Mouse (Mus musculus): Measurements from ENCODE around the gene Gm9736.
"Not testable (repeated sequence)": the region's sequence is repeated elsewhere in the genome, so short reads cannot be mapped to it uniquely, and the experiment has no call there.

Gm9736 gene

DNA sequence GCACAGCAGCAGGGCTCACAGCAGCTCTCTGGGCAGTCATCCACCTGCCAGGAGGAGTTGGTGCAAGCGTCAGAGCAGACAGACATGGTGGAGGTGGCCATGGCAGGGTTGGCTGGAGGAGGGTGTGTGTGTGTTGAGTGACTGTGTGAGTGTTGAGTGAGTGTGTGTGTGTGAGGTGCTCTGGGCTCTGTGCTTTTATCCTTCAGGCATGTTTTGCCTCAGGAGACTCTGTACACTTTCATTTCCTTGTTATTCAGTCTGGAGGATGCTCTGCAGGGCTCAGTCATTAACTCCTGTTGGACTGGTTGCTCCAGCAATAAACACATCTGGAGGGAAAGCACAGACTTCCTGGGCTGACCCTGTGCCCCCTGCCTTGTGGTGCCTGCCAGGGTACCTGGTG is at the start of gene Gm9736:
Gm9736 (minus strand) TSS at position 101 of the 400 bp plus-strand sequence.
- not testable (repeated sequence) for DNase-seq (ENCODE audit: low read depth, low spot score)

DNA sequence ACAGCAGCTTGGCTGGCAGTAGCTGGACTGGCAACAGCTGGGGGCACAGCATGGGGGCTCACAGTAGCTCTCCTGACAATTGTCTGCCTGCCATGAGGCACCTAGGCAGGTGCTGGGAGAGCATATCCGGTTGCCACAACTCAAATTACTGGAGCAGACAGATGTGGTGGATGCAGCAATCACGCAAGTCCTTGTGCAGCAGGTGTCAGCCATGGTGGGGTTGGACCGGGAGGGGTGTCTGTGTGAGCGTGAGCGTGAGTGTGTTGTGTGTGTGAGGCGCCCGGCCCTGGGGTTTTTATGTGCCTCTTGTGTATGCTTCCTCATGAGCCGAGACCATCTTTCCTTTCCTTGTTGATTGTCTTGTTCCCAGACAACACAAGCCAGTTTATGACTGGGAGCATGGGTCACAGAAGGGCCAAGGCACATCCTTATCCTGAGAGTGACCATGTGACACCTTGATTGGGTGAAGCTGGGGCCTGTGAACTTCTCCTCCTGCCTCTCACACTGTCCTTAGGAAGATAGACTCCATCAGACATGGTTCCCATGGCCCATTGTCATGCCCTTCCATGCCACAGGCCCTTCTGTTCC is 47.9 kb upstream of the Gm9736 start, which contains the start of gene Gm19668:
Gm19668 (minus strand) TSS at position 213 of the 588 bp plus-strand sequence.
- DNase-seq (ENCODE audit: low read depth, low spot score) = no peak

DNA sequence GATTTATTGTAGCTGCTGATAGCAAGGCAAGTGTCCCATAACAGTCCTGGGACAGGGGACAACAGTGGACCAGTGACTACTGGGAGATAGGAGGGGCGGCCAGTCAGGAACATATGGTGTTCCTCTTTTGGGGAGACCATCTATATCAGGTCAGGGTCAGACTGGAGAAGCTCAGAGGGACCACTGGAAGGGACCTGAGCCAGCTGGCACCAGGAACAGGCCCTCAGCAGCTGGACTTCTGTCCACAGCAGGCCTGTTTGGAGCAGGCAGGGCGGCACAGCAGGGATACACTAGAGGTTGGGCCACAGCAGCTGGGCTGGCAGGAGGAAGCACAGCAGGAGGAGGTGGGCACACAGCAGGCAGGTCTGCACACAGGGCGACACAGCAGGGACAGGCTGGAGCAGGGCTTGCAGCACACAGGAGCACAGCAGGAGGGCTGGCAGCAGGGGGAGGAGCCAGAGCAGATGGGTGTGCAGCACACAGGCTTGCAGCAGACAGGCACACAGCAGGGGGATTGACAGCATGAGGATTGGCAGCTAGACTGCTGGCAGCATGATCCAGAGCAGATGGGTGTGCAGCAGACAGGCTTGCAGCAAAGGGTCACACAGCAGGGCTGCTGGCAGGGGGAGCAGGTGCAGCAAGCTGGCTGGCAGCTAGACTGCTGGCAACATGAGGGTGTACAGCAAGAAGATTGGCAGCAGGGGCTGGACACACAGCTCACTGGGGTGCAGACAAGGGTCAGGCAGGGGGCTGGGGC is 47.2 kb upstream of the Gm9736 start:
- not testable (repeated sequence) for DNase-seq (ENCODE audit: low read depth, low spot score)

DNA sequence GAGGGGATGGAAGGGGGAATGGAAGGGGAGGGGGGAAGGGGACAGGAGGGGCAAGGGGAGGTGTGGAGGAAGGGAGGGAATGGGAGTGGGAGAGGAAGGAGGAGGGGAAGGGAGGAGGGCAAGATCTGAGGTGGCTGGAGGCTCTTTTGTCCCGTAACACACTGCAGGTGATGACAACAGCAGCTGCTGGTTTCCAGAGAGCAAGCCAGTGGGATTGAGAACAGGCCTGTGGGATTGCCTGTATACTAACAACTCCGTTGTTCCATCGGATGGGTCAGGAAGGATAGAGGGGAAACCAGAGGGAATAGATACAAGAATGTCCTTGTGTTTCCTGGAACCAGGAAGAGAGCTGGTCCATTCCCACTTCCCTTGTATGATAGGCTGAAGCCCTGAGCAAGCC is 46.5 kb upstream of the Gm9736 start:
- DNase-seq (ENCODE audit: low read depth, low spot score) = no peak

DNA sequence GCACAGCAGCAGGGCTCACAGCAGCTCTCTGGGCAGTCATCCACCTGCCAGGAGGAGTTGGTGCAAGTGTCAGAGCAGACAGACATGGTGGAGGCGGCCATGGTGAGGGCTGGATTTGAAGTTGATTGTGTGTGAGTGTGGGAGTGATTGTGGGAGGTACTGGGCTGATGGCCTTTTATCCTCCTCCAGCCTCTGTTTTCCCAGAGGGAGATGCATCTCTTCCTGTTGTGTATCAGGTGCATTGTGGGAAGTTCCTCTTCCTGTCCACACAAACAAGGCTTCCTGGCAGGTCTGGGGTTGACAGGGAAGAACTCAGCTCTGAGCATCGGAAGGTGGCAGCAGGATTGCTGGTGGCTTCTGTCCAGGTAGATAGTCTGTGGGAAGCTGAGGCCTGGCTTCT is 43.8 kb upstream of the Gm9736 start, which contains the start of gene Gm9639:
Gm9639 (minus strand) TSS at position 101 of the 400 bp plus-strand sequence.
- DNase-seq (ENCODE audit: low read depth, low spot score) = no peak

DNA sequence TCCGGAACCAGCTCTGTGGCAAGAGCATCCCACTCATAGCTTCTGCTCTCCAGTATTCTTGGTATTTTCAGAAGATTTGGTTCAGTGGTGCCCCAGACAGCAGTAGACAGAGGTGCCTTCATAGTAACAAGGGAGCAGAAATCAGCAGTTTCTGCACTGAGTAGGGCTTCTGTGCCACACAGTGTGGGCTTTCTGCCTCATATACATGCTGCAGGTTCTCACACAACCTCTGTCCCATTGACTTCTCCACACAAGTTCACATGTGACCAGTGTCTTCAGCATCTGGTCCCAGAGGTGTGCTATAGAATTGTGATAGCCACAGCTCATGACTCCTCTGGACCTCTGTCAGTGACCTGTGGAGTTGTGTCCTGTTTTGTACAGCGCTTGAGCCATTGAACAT is 37.5 kb upstream of the Gm9736 start:
- DNase-seq (ENCODE audit: low read depth, low spot score) = no peak

DNA sequence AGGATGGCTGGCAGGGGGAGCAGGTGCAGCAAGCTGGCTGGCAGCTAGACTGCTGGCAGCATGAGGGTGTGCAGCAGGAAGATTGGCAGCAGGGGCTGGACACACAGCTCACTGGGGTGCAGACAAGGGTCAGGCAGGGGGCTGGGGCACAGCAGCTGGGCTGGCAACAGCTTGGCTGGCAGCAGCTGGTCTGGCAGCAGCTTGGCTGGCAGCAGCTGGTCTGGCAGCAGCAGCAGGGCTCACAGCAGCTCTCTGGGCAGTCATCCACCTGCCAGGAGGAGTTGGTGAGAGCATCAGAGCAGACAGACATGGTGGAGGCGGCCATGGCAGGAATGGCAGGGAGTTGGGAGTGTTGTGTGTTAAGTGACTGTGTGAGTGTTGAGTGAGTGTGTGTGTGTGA is 36.7 kb upstream of the Gm9736 start, which contains the start of gene Gm7137:
Gm7137 (minus strand) TSS at position 325 of the 400 bp plus-strand sequence.
- DNase-seq (ENCODE audit: low read depth, low spot score) = not testable (repeated sequence)

DNA sequence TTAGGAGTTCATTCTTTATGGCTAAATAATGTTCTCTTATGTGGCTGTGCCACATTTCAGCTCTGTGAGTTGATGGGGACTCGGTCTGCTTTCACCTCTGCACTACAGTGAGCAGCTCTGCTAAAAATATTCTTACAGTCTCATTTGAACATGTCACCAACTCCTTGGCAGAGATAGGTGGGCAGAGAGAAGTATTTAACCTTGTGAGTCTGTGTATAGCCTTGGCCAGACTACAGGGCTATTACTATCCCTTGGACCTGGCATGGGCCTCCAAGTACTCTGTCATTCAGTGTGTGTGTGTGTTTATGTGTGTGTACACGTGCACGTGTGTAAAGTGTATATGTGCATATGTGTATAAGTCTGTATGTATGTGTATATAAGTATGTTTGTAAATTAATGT is 32.2 kb upstream of the Gm9736 start:
- not testable (repeated sequence) for DNase-seq (ENCODE audit: low read depth, low spot score)

DNA sequence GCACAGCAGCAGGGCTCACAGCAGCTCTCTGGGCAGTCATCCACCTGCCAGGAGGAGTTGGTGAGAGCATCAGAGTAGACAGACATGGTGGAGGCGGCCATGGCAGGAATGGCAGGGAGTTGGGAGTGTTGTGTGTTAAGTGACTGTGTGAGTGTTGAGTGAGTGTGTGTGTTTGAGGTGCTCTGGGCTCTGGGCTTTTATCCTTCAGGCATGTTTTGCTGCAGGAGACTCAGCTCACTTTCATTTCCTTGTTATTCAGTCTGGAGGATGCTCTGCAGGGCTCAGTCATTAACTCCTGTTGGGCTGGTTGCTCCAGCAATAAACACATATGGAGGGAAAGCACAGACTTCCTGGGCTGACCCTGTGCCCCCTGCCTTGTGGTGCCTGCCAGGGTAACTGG is 31.3 kb upstream of the Gm9736 start, which contains the start of gene Gm3250:
Gm3250 (minus strand) TSS at position 101 of the 400 bp plus-strand sequence.
- not testable (repeated sequence) for DNase-seq (ENCODE audit: low read depth, low spot score)

DNA sequence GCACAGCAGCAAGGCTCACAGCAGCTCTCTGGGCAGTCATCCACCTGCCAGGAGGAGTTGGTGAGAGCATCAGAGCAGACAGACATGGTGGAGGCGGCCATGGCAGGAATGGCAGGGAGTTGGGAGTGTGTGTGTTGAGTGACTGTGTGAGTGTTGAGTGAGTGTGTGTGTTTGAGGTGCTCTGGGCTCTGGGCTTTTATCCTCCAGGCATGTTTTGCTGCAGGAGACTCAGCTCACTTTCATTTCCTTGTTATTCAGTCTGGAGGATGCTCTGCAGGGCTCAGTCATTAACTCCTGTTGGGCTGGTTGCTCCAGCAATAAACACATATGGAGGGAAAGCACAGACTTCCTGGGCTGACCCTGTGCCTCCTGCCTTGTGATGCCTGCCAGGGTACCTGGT is 25.7 kb upstream of the Gm9736 start, which contains the start of gene Gm7138:
Gm7138 (minus strand) TSS at position 101 of the 400 bp plus-strand sequence.
- DNase-seq (ENCODE audit: low read depth, low spot score) = not testable (repeated sequence)

DNA sequence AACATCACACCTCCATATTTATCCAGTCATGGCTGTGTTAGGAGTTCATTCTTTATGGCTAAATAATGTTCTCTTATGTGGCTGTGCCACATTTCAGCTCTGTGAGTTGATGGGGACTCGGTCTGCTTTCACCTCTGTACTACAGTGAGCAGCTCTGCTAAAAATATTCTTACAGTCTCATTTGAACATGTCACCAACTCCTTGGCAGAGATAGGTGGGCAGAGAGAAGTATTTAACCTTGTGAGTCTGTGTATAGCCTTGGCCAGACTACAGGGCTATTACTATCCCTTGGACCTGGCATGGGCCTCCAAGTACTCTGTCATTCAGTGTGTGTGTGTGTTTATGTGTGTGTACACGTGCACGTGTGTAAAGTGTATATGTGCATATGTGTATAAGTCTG is 21.0 kb upstream of the Gm9736 start:
- DNase-seq (ENCODE audit: low read depth, low spot score) = not testable (repeated sequence)

DNA sequence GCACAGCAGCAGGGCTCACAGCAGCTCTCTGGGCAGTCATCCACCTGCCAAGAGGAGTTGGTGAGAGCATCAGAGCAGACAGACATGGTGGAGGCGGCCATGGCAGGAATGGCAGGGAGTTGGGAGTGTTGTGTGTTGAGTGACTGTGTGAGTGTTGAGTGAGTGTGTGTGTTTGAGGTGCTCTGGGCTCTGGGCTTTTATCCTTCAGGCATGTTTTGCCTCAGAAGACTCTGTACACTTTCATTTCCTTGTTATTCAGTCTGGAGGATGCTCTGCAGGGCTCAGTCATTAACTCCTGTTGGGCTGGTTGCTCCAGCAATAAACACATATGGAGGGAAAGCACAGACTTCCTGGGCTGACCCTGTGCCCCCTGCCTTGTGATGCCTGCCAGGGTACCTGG is 20.1 kb upstream of the Gm9736 start, which contains the start of gene Gm3238:
Gm3238 (minus strand) TSS at position 101 of the 400 bp plus-strand sequence.
- DNase-seq (ENCODE audit: low read depth, low spot score) = not testable (repeated sequence)

DNA sequence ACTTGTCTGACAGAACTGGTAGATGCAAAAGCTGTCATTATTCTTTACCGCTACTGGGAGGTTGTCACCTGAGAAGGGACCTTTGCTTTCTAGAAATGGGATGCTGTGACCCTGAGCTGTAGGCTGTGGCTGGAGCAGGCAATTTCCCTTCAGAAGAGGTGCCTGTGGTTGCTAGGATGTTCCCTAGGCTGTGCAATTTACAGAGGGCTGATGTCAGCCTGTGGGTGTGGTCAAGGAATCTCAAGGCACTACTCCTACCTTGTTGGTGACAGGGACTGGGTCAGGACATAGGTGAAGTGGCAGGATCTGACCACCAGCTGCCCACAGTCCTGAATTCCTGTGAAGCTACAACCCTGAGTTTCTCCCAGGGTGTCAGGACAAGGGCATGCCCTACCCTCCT is 18.6 kb upstream of the Gm9736 start:
- DNase-seq (ENCODE audit: low read depth, low spot score) = no peak

DNA sequence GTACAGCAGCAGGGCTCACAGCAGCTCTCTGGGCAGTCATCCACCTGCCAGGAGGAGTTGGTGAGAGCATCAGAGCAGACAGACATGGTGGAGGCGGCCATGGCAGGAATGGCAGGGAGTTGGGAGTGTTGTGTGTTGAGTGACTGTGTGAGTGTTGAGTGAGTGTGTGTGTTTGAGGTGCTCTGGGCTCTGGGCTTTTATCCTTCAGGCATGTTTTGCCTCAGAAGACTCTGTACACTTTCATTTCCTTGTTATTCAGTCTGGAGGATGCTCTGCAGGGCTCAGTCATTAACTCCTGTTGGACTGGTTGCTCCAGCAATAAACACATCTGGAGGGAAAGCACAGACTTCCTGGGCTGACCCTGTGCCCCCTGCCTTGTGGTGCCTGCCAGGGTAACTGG is 8.4 kb upstream of the Gm9736 start, which contains the start of gene Gm3233:
Gm3233 (minus strand) TSS at position 101 of the 400 bp plus-strand sequence.
- DNase-seq (ENCODE audit: low read depth, low spot score) = not testable (repeated sequence)

DNA sequence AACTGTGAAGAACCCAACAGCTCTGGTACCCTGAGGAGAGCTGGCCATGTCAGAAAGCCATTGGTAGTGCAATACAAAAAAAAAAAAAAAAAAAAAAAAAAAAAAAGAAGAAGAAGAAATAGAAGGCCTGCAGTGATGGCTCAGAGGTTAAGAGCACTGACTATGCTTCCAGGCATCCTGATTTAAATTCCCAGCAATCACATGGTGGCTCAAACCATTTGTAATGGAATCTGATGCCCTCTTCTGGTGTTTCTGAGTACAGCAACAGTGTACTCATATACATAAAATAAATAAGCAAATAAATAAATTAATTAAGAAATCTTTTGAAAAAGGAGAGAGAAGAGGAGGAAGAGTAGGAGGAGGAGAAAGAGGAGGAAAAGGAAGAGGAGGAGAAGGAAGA is 2.3 kb upstream of the Gm9736 start:
- no peak for DNase-seq (ENCODE audit: low read depth, low spot score)

DNA sequence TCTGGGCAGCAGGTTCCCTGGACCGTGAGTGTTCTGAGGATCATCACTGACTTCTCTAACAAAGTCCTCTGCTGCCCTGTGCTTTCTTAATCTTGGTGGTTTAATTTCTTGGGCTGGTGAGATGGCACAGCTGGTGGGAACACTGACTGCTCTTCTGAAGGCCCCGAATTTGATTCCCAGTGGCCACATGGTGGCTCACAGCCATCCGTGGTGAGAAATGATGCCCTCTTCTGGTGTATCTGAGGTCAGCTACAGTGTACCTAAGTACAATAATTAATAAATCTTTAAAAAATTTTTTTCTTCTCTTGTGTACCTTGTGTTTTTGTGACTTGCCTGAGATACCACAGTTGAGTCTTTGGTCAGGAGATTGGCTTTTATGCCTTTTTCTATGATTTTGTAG is 1.2 kb upstream of the Gm9736 start:
- DNase-seq (ENCODE audit: low read depth, low spot score) = not testable (repeated sequence)

DNA sequence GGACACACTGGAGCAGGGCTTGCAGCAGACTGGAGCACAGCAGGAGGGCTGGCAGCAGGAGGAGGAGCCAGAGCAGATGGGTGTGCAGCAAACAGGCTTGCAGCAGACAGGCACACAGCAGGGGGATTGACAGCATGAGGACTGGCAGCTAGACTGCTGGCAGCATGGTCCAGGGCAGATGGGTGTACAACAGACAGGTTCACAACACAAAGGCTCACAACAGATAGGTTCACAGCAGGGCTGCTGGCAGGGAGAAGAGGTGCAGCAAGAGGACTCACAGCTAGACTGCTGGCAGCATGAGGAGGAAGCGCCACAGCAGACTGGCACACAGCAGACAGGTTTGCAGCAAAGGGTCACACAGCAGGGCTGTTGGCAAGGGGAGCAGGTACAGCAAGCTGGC is 468 bp downstream of the Gm9736 start:
- not testable (repeated sequence) for DNase-seq (ENCODE audit: low read depth, low spot score)

DNA sequence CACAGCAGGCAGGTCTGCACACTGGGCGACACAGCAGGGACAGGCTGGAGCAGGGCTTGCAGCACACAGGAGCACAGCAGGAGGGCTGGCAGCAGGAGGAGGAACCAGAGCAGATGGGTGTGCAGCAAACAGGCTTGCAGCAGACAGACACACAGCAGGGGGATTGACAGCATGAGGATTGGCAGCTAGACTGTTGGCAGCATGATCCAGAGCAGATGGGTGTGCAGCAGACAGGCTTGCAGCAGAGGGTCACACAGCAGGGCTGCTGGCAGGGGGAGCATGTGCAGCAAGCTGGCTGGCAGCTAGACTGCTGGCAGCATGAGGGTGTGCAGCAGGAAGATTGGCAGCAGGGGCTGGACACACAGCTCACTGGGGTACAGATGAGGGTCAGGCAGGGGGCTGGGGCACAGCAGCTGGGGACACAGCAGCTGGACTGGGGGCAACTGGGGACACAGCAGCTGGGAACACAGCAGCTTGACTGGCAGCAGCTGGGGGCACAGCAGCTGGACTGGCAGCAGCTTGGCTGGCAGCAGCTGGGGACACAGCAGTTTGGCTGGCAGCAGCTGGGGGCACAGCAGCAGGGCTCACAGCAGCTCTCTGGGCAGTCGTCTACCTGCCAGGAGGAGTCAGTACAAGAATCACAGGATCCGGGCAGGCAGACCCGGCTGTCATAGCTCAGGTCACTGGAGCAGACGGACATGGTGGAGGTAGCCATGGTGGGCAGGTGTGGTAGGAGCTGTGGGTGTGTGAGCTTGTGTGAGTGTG is 9.0 kb downstream of the Gm9736 start, which contains the start of gene Gm18596:
Gm18596 (minus strand) TSS at position 715 of the 765 bp plus-strand sequence.
- DNase-seq (ENCODE audit: low read depth, low spot score) = not testable (repeated sequence)

DNA sequence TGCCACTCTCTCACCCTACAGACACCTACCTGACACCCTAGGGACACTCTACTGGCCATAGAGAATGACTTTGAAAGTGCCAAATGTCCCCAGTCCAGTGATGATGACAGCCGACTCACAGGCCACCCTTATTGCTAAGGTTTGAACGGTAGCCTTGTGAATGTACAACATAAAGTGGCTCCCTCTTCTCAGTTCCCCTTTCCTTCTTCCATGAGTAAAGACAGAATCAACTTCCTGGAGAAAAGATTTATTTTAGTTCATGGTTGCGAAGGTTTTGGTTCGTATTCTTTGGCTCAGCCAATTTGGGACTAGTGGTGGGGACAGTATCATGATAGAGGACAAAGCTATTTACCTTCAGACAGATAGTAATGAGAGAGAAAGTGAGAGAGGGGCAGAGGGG is 12.2 kb downstream of the Gm9736 start:
- no peak for DNase-seq (ENCODE audit: low read depth, low spot score)

DNA sequence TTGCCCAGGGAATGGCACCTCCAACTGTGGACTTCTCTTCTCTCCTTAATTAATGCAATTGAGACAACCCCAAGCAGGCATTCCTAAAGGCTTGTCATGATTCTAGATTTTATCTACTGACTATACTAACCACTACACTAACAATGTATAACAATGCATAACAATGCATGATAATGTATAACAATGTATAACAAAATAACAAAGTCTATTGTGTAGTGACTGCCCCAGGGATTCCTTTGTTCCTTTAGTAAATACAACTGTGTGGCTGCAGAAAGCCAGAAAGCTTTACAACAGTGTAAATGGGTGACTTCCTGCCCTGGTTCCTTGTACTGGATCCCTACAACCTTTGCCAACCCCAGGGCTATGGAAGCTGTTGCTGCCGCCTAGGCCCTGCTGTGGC is 15.2 kb downstream of the Gm9736 start:
- no peak for DNase-seq (ENCODE audit: low read depth, low spot score)

DNA sequence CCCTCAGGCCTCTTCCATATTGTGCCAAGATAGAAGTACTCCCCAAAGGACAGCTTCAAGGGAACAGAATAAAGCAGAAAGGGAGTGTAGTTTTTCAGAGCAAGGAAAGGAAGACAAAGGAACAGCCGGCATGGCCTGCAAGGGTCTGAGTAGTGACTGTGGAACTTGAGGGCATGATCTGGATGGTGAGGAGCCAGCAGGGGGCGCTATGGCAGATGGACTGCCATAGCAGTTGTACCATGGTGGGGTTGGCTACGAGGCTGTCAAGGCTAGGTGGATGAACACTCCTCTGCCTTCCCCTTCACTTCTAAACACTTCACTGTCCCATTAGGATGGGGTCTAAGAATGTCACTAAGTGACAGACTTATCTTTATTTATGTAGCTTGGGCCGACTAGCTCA is 21.9 kb downstream of the Gm9736 start:
- DNase-seq (ENCODE audit: low read depth, low spot score) = no peak

DNA sequence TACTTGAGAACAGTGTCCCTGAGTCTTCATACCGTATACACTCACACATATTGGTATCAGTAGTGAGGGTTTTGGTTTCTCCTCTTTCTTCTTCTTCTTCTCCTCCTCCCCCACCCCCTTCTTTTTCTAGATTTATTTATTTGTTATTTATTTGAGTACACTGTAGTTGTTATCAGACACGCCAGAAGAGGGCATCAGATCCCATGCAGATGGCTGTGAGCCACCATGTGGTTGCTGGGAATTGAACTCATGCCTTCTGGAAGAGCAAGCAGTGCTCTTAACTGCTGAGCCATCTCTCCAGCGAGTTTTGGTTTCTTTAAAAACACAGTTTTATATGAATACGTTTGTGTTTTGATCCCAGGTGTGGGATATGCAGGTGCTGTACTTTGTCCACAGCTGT is 22.9 kb downstream of the Gm9736 start:
- no peak for DNase-seq (ENCODE audit: low read depth, low spot score)
